ENCODE assay signal across 19 mouse cellular contexts in genomic region chr8:110788981-110789380, GRCm38 (mm10). TPM values are rescaled to one million over a fixed set of nuclear protein-coding genes. Genes with fewer than 3 reads are reported as not detected.
DNase-seq lines count a peak whose midpoint lies in the region; ATAC-seq and TF ChIP-seq lines count a peak whose summit lies in the region.
"Had no signal": no experiment of that assay in that cellular context is flagged by ENCODE, and none has a peak within 500 bp of the region (broad histone marks: within the 10 kb centered on the region; RNA-seq: fewer than 3 reads in every experiment).

No protein-coding gene starts in this region.

- H3K79me2 ChIP-seq in C2C12 (ENCODE audit: control insufficient read depth, insufficient read depth): peaks cover 70% of the 10 kb centered on the region

- no peaks in the 10 kb centered on the region for H3K36me3 ChIP-seq in embryonic facial prominence, embryonic 13.5 days
- no peaks in the 10 kb centered on the region for H3K36me3 ChIP-seq in embryonic facial prominence, embryonic 10.5 days (replicated peaks)
- no peaks in the 10 kb centered on the region for H3K36me3 ChIP-seq in hindbrain, postnatal 0 days (ENCODE audit: insufficient read depth, low read length)
- no peaks in the 10 kb centered on the region for H3K36me3 ChIP-seq in hindbrain, embryonic 10.5 days
- peaks cover 12% of the 10 kb centered on the region for H3K36me3 ChIP-seq in C2C12 (ENCODE audit: control insufficient read depth, insufficient read depth)
- H3K36me3 ChIP-seq: G1E; heart, embryonic 12.5 days; hindbrain, embryonic 13.5 days; liver, embryonic 15.5 days had no signal

- H3K9me3 ChIP-seq in embryonic facial prominence, embryonic 13.5 days: no peaks in the 10 kb centered on the region
- no peaks in the 10 kb centered on the region for H3K9me3 ChIP-seq in embryonic facial prominence, embryonic 10.5 days
- H3K9me3 ChIP-seq in hindbrain, postnatal 0 days (ENCODE audit: low read length): no peaks in the 10 kb centered on the region
- H3K9me3 ChIP-seq in hindbrain, embryonic 10.5 days: no peaks in the 10 kb centered on the region
- H3K9me3 ChIP-seq: G1E; heart, embryonic 12.5 days; hindbrain, embryonic 13.5 days; liver, embryonic 15.5 days had no signal

- peaks cover 32% of the 10 kb centered on the region for H3K4me1 ChIP-seq in embryonic facial prominence, embryonic 13.5 days
- peaks cover 14% of the 10 kb centered on the region; the same call in 1 of the 2 replicates for H3K4me1 ChIP-seq in embryonic facial prominence, embryonic 10.5 days
- H3K4me1 ChIP-seq in hindbrain, postnatal 0 days (ENCODE audit: insufficient read depth, low read length): no peaks in the 10 kb centered on the region
- peaks cover 11% of the 10 kb centered on the region for H3K4me1 ChIP-seq in hindbrain, embryonic 10.5 days (replicated peaks)

- H3K27me3 ChIP-seq in embryonic facial prominence, embryonic 13.5 days: no peaks in the 10 kb centered on the region
- no peaks in the 10 kb centered on the region for H3K27me3 ChIP-seq in embryonic facial prominence, embryonic 10.5 days (replicated peaks; ENCODE audit: low read depth, poor library complexity, severe bottlenecking)
- H3K27me3 ChIP-seq in hindbrain, postnatal 0 days (ENCODE audit: insufficient read depth, low read length): no peaks in the 10 kb centered on the region
- H3K27me3 ChIP-seq in hindbrain, embryonic 10.5 days (ENCODE audit: insufficient read depth, poor library complexity, severe bottlenecking): no peaks in the 10 kb centered on the region
- H3K27me3 ChIP-seq in C2C12 (ENCODE audit: control insufficient read depth, insufficient read depth, insufficient read length): no peaks in the 10 kb centered on the region
- H3K27me3 ChIP-seq: heart, embryonic 12.5 days; hindbrain, embryonic 13.5 days had no signal

- H3K4me2 ChIP-seq in embryonic facial prominence, embryonic 13.5 days: no peak overlapping the region
- H3K4me2 ChIP-seq in hindbrain, postnatal 0 days (ENCODE audit: low read depth, low read length): no peak overlapping the region
- H3K4me2 ChIP-seq: heart, embryonic 12.5 days; hindbrain, embryonic 13.5 days; liver, embryonic 15.5 days had no signal

- H3ac ChIP-seq in C2C12 (ENCODE audit: control insufficient read depth, insufficient read length, low read depth): peak overlapping the region; percentile 77

- no peak for ATAC-seq in embryonic facial prominence, embryonic 13.5 days (ENCODE audit: insufficient number of reproducible peaks, insufficient read depth, low FRiP score, low TSS enrichment, low read depth)
- peak; percentile 24; the same call in 1 of the 2 replicates for ATAC-seq in hindbrain, postnatal 0 days
- ATAC-seq: activated CD4-positive, CD25-positive, alpha-beta regulatory T cell, adult 4 months had no signal

- 42% methylated on average over 12 of the region's 12 CpGs for WGBS in embryonic facial prominence, embryonic 13.5 days
- WGBS in embryonic facial prominence, embryonic 10.5 days: 53% methylated on average over 12 of the region's 12 CpGs
- WGBS in hindbrain, postnatal 0 days: 44% methylated on average over 12 of the region's 12 CpGs
- WGBS in hindbrain, embryonic 10.5 days: 57% methylated on average over 12 of the region's 12 CpGs

- no peak overlapping the region for H3K4me3 ChIP-seq in embryonic facial prominence, embryonic 13.5 days
- H3K4me3 ChIP-seq in embryonic facial prominence, embryonic 10.5 days: no peak overlapping the region
- no peak overlapping the region for H3K4me3 ChIP-seq in hindbrain, postnatal 0 days (ENCODE audit: low read length)
- no peak overlapping the region for H3K4me3 ChIP-seq in hindbrain, embryonic 10.5 days
- H3K4me3 ChIP-seq in C2C12 (ENCODE audit: insufficient read depth, poor library complexity, severe bottlenecking): peak overlapping the region; percentile 30
- H3K4me3 ChIP-seq: heart, embryonic 12.5 days; hindbrain, embryonic 13.5 days; liver, embryonic 15.5 days had no signal

- no peak for TF ChIP-seq CTCF in hindbrain, postnatal 0 days (IDR thresholded peaks at IDR 0.05; ENCODE audit: low read depth)
- TF ChIP-seq CTCF in C2C12 (IDR thresholded peaks at IDR 0.05; ENCODE audit: control insufficient read depth, insufficient read depth, insufficient read length): no peak

- H3K27ac ChIP-seq in embryonic facial prominence, embryonic 13.5 days: peak overlapping the region; percentile 71; the same call in 1 of the 2 replicates
- no peak overlapping the region for H3K27ac ChIP-seq in embryonic facial prominence, embryonic 10.5 days (replicated peaks)
- no peak overlapping the region for H3K27ac ChIP-seq in hindbrain, postnatal 0 days
- no peak overlapping the region for H3K27ac ChIP-seq in hindbrain, embryonic 10.5 days
- H3K27ac ChIP-seq: hindbrain, embryonic 13.5 days; liver, embryonic 15.5 days had no signal

- no peak for DNase-seq in embryonic facial prominence, embryonic 10.5 days (ENCODE audit: low spot score)
- DNase-seq in hindbrain, postnatal 0 days (ENCODE audit: low spot score): no peak
- no peak for DNase-seq in hindbrain, embryonic 10.5 days (ENCODE audit: low spot score)
- DNase-seq in brain, adult 2 months (ENCODE audit: low read depth, low spot score): peak; percentile 50
- DNase-seq in urinary bladder, adult 2 months (ENCODE audit: low spot score): no peak
- no peak for DNase-seq in cerebellum, adult 11 months
- DNase-seq: adrenal gland, postnatal 36 days; cerebellum, postnatal 36 days; kidney, adult 11 months; thymus, postnatal 14 days had no signal

- H3K9ac ChIP-seq in embryonic facial prominence, embryonic 13.5 days: no peak overlapping the region; the same call in 1 of the 2 replicates
- H3K9ac ChIP-seq in hindbrain, postnatal 0 days (replicated peaks; ENCODE audit: low read length): no peak overlapping the region
- H3K9ac ChIP-seq: heart, embryonic 12.5 days; hindbrain, embryonic 13.5 days; liver, embryonic 15.5 days had no signal

- H3K79me3 ChIP-seq in C2C12 (ENCODE audit: low read depth): peaks cover 36% of the 10 kb centered on the region

TF ChIP-seq in C2C12, 6 proteins besides CTCF, POLR2A, EP300 and RAD21:
- TF ChIP-seq MYOG (IDR thresholded peaks at IDR 0.05; ENCODE audit: control insufficient read depth, extremely low read depth, insufficient read length): no peak
- TF ChIP-seq FOSL1 (IDR thresholded peaks at IDR 0.05; ENCODE audit: insufficient read depth, low read length, poor library complexity, severe bottlenecking): no peak
- no peak for TF ChIP-seq USF1 (IDR thresholded peaks at IDR 0.05; ENCODE audit: low read depth)
- TF ChIP-seq MAX (IDR thresholded peaks at IDR 0.05): peak; percentile 42
- TF ChIP-seq MYOD1 (IDR thresholded peaks at IDR 0.05; ENCODE audit: control insufficient read depth, insufficient read length, low read depth): no peak

RNA-seq across cellular contexts. Expression of gene Il34, which starts 16.7 kb away (rescaled TPM):
- 0.60 and 2.3 TPM in 2 replicates for polyA plus RNA-seq in embryonic facial prominence, embryonic 13.5 days (2015; fragmentation: Nextera tagmentation; extraction: Ambion mirVana)
- 0.24 TPM in 1 of 2 replicates, not detected in the other for polyA plus RNA-seq in embryonic facial prominence, embryonic 10.5 days (2016; fragmentation: Nextera tagmentation; extraction: Ambion mirVana)
- 1.9 and 8.8 TPM in 2 replicates for total RNA-seq in hindbrain, postnatal 0 days (2014; rRNA removed)
- polyA plus RNA-seq in hindbrain, postnatal 0 days (2015; fragmentation: Nextera tagmentation; extraction: Ambion mirVana): 8.5 and 11.4 TPM in 2 replicates
- 0.37 TPM in 1 of 2 replicates, not detected in the other for polyA plus RNA-seq in hindbrain, embryonic 10.5 days (2016; fragmentation: Nextera tagmentation; extraction: Ambion mirVana)
- 8.6 TPM for polyA plus RNA-seq in C2C12 (2012; fragmentation: generic; extraction: Trizol)
- polyA plus RNA-seq in urinary bladder, adult 2 months (2012; rRNA removed): 11.3 and 13.4 TPM in 2 replicates
- total RNA-seq: G1E; megakaryocyte-erythroid progenitor cell, adult 5-6 weeks had no signal
- polyA plus RNA-seq: activated CD4-positive, CD25-positive, alpha-beta regulatory T cell, adult 4 months; G1E; limb, embryonic 11.5 days had no signal

RNA-seq across cellular contexts. Expression of gene Cog4, which starts 57.4 kb away (rescaled TPM):
- polyA plus RNA-seq in embryonic facial prominence, embryonic 13.5 days (2015; fragmentation: Nextera tagmentation; extraction: Ambion mirVana): 82.9 and 83.8 TPM in 2 replicates
- polyA plus RNA-seq in embryonic facial prominence, embryonic 10.5 days (2016; fragmentation: Nextera tagmentation; extraction: Ambion mirVana): 77.2 and 83.5 TPM in 2 replicates
- 39.5 and 51.9 TPM in 2 replicates for total RNA-seq in hindbrain, postnatal 0 days (2014; rRNA removed)
- 51.4 and 51.6 TPM in 2 replicates for polyA plus RNA-seq in hindbrain, postnatal 0 days (2015; fragmentation: Nextera tagmentation; extraction: Ambion mirVana)
- 70.0 and 75.6 TPM in 2 replicates for polyA plus RNA-seq in hindbrain, embryonic 10.5 days (2016; fragmentation: Nextera tagmentation; extraction: Ambion mirVana)
- 36.9 TPM for polyA plus RNA-seq in C2C12 (2012; fragmentation: generic; extraction: Trizol)
- 40.9 and 43.1 TPM in 2 replicates for polyA plus RNA-seq in urinary bladder, adult 2 months (2012; rRNA removed)

RNA-seq across cellular contexts. Expression of gene Sf3b3, which starts 57.6 kb away (rescaled TPM):
- 158 and 170 TPM in 2 replicates for polyA plus RNA-seq in embryonic facial prominence, embryonic 13.5 days (2015; fragmentation: Nextera tagmentation; extraction: Ambion mirVana)
- 230 and 242 TPM in 2 replicates for polyA plus RNA-seq in embryonic facial prominence, embryonic 10.5 days (2016; fragmentation: Nextera tagmentation; extraction: Ambion mirVana)
- 82.5 and 83.1 TPM in 2 replicates for total RNA-seq in hindbrain, postnatal 0 days (2014; rRNA removed)
- 60.6 and 64.6 TPM in 2 replicates for polyA plus RNA-seq in hindbrain, postnatal 0 days (2015; fragmentation: Nextera tagmentation; extraction: Ambion mirVana)
- 185 and 217 TPM in 2 replicates for polyA plus RNA-seq in hindbrain, embryonic 10.5 days (2016; fragmentation: Nextera tagmentation; extraction: Ambion mirVana)
- 91.8 TPM for polyA plus RNA-seq in C2C12 (2012; fragmentation: generic; extraction: Trizol)
- 32.3 and 37.1 TPM in 2 replicates for polyA plus RNA-seq in urinary bladder, adult 2 months (2012; rRNA removed)
